Mouse (Mus musculus): Measurements from ENCODE around the gene Galnt16. TPM values are rescaled to one million over a fixed set of nuclear protein-coding genes. Genes with fewer than 3 reads are reported as not detected.

Gene Galnt16
- total and polyA plus RNA-seq, 3 experiments = 0.08 TPM; not detected in 2

DNA sequence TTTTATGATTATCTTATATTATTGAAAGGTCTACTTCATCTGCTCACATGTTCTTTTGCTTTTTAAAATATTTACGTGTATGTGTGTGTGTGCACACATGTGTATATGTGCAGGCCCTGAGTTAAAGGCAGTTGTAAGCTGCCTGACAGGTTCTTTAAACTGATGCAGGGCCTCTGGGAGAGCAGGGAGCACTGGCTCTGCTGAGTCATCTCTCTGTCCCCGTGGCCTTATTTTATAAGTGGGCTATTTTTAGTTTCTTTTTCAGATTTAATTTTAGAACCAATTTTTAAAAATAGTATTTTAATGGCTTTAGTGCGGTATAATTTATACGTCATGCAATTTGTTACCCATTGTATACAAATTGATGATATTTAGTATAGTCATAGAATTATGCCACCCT lies 46.2 kb upstream of the Galnt16 start (continued):
- TF ChIP-seq MAFK (IDR thresholded peaks at IDR 0.05; ENCODE audit: borderline replicate concordance, low read depth, low read length) (peak; percentile 68; the same call in 1 of the 2 replicates), ZMIZ1 (IDR thresholded peaks at IDR 0.05; ENCODE audit: low read depth, low read length) (no peak), ZC3H11A (IDR thresholded peaks at IDR 0.05; ENCODE audit: low read depth, low read length) (no peak), TAL1 (IDR thresholded peaks at IDR 0.05; ENCODE audit: low read length) (no peak), RAD21 (IDR thresholded peaks at IDR 0.05; ENCODE audit: low read depth, low read length) (no peak)

DNA sequence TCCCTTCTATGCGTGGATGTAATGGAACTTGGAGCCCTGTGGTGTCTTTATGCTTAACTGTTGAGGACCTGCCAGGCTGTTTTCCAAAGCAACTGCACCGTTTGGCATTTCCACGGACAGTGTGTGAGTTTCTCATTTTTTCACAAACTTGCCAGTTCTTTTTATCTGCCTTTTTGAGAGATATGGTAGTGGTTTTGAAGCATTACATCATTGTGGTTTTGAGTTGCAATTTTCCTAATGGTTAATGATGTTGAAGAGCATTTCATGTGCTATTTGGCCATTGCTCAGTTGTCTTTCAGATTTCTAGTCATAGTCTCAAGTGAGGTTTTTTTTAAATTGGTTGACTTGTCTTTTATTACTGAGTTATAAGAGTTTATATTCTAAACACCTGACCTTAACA lies 44.3 kb upstream of the Galnt16 start:
- TF ChIP-seq ETS1 (IDR thresholded peaks at IDR 0.05; ENCODE audit: low read depth, low read length) = peak; percentile 98
- TF ChIP-seq GATA1 (IDR thresholded peaks at IDR 0.05; ENCODE audit: low read depth, low read length) = peak; percentile 82
- no peak for TF ChIP-seq SMC3 (IDR thresholded peaks at IDR 0.05; ENCODE audit: low read depth, low read length)
- TF ChIP-seq SIN3A (IDR thresholded peaks at IDR 0.05; ENCODE audit: low read length) = peak; percentile 62
- peak; percentile 58; the same call in 1 of the 2 replicates for TF ChIP-seq RCOR1 (IDR thresholded peaks at IDR 0.05; ENCODE audit: low read depth, low read length)
- TF ChIP-seq MEF2A (IDR thresholded peaks at IDR 0.05; ENCODE audit: extremely low read depth, insufficient replicate concordance, low read depth, low read length, poor library complexity, severe bottlenecking) = 0 out of 2 replicates have a peak, but pooled peaks have one; percentile 14
- no peak for TF ChIP-seq GABPA (IDR thresholded peaks at IDR 0.05; ENCODE audit: low read depth, low read length)
- peak; percentile 64 for TF ChIP-seq ZNF384 (IDR thresholded peaks at IDR 0.05; ENCODE audit: low read depth, low read length)
- no peak for TF ChIP-seq HCFC1 (IDR thresholded peaks at IDR 0.05; ENCODE audit: low read depth, low read length)
- TF ChIP-seq NRF1 (IDR thresholded peaks at IDR 0.05; ENCODE audit: insufficient read depth, low read depth, low read length, poor library complexity, severe bottlenecking) = no peak
- 0 out of 2 replicates have a peak, but pooled peaks have one; percentile 42 for TF ChIP-seq MAFK (IDR thresholded peaks at IDR 0.05; ENCODE audit: borderline replicate concordance, low read depth, low read length)
- peak; percentile 72 to 75; a peak in 3 of 4 replicates for TF ChIP-seq EP300 (IDR thresholded peaks at IDR 0.05; ENCODE audit: low read depth in 1 of 2, low read length in 2 of 2)
- TF ChIP-seq MXI1 (IDR thresholded peaks at IDR 0.05; ENCODE audit: low read depth, low read length) = peak; percentile 20; the same call in 1 of the 2 replicates
- Histone ChIP-seq H3K9ac (ENCODE audit: control insufficient read depth, low read depth, low read length, poor library complexity, severe bottlenecking) (no peak overlapping the region), H3K79me2 (ENCODE audit: control insufficient read depth, insufficient read depth, low read length, poor library complexity) (peaks cover 3% of the 10 kb centered on the region; the same call in 1 of the 2 replicates), H3K27me3 (ENCODE audit: control insufficient read depth in 1 of 2, insufficient read depth in 2 of 2, low read length in 2 of 2) (no peaks in the 10 kb centered on the region), H3K27ac (ENCODE audit: control insufficient read depth, low read depth, low read length) (peak overlapping the region; percentile 32; the same call in 1 of the 2 replicates), H3K4me1 (ENCODE audit: control insufficient read depth in 1 of 2, insufficient read depth in 2 of 2, low read length in 2 of 2) (peaks cover 15 to 16% of the 10 kb centered on the region in 2 experiments), H3K9me3 (replicated peaks; ENCODE audit: insufficient read depth, low read length) (no peaks in the 10 kb centered on the region), H3K4me3 (ENCODE audit: control insufficient read depth in 1 of 2, insufficient read depth in 1 of 2, low read depth in 2 of 2, low read length in 2 of 2) (0 out of 4 replicates have a peak overlapping the region, but pooled peaks of 1 of the 2 experiments have one; percentile 27), H3K36me3 (ENCODE audit: control insufficient read depth in 1 of 2, insufficient read depth in 2 of 2, low read length in 2 of 2) (peaks cover 0 to 22% of the 10 kb centered on the region in 2 experiments; a peak in 3 of 4 replicates)
- DNase-seq (ENCODE audit: low read depth, low spot score) = peak; percentile 70

DNA sequence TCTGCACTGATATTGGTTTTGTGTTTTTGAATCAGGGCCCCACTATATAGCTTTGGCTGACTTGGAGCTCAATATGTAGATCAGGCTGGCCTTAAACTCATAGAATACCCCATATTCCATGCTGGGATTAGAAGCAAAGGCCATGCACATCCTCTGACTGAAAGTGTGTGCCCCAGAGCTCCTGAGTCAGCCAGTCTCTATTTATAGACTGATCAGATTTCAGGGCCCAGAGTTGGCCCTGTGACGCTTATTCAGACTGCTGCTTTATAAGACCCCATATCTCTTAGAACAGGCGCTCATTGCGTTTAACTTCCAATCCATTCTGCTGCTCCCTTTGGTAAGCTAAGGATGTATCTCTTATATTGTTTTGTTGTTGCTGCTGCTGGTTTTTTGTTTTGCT lies 38.1 kb upstream of the Galnt16 start:
- no peak overlapping the region for H3K4me3 ChIP-seq (ENCODE audit: control insufficient read depth in 1 of 2, insufficient read depth in 1 of 2, low read depth in 2 of 2, low read length in 2 of 2)
- H3K79me2 ChIP-seq (ENCODE audit: control insufficient read depth, insufficient read depth, low read length, poor library complexity) = no peaks in the 10 kb centered on the region
- DNase-seq (ENCODE audit: low read depth, low spot score) = no peak
- TF ChIP-seq ZNF384 (IDR thresholded peaks at IDR 0.05; ENCODE audit: low read depth, low read length) (no peak), RCOR1 (IDR thresholded peaks at IDR 0.05; ENCODE audit: low read depth, low read length) (no peak), JUND (IDR thresholded peaks at IDR 0.05; ENCODE audit: low read depth, low read length) (no peak), ZC3H11A (IDR thresholded peaks at IDR 0.05; ENCODE audit: low read depth, low read length) (no peak), NRF1 (IDR thresholded peaks at IDR 0.05; ENCODE audit: insufficient read depth, low read depth, low read length, poor library complexity, severe bottlenecking) (no peak), ELF1 (IDR thresholded peaks at IDR 0.05; ENCODE audit: low read depth, low read length) (no peak), KAT2A (conservative IDR thresholded peaks at IDR 0.05; ENCODE audit: low read depth, low read length) (no peak), CTCF (IDR thresholded peaks at IDR 0.05 in 2 of 3, conservative IDR thresholded peaks at IDR 0.05 in 1 of 3; ENCODE audit: control insufficient read depth in 1 of 3, insufficient read depth in 1 of 3, low read depth in 2 of 3, low read length in 3 of 3, poor library complexity in 1 of 3, severe bottlenecking in 1 of 3) (no peak)
- no peak overlapping the region for H3K9ac ChIP-seq (ENCODE audit: control insufficient read depth, low read depth, low read length, poor library complexity, severe bottlenecking)
- H3K36me3 ChIP-seq (ENCODE audit: control insufficient read depth in 1 of 2, insufficient read depth in 2 of 2, low read length in 2 of 2) = no peaks in the 10 kb centered on the region; a peak in 2 of 4 replicates
- no peaks in the 10 kb centered on the region for H3K9me3 ChIP-seq (replicated peaks; ENCODE audit: insufficient read depth, low read length)
- H3K4me1 ChIP-seq (ENCODE audit: control insufficient read depth in 1 of 2, insufficient read depth in 2 of 2, low read length in 2 of 2) = no peaks in the 10 kb centered on the region
- H3K27ac ChIP-seq (ENCODE audit: control insufficient read depth, low read depth, low read length) = no peak overlapping the region
- no peaks in the 10 kb centered on the region for H3K27me3 ChIP-seq (ENCODE audit: control insufficient read depth in 1 of 2, insufficient read depth in 2 of 2, low read length in 2 of 2)
